Mouse (Mus musculus) lung, embryonic 16.5 days (tissue): ENCODE measurements around the gene Mef2a. TPM values are rescaled to one million over a fixed set of nuclear protein-coding genes. Genes with fewer than 3 reads are reported as not detected.

Source experiments
- ATAC-seq: fragments of 200-750 bp; cut with Nextera tagmentation; 2 replicates; pipeline ENCODE4 v1.8.0; 2017; ENCODE audit warnings: low read depth, mild to moderate bottlenecking, moderate library complexity
- H3K27ac ChIP-seq: fragments of 300-500 bp; sonication (generic); 2 replicates; pipeline ENCODE4 v1.5.1; 2014; ENCODE audit warnings: mild to moderate bottlenecking, control low read depth, low read length
- H3K27me3 ChIP-seq: fragments of 300-500 bp; sonication (generic); 2 replicates; pipeline ENCODE4 v1.6.1; 2014; ENCODE audit warnings: low read depth, low read length, mixed read lengths; ENCODE audit not compliant: control insufficient read depth, insufficient read depth
- H3K36me3 ChIP-seq: fragments of 300-500 bp; sonication (generic); 2 replicates; pipeline ENCODE4 v1.6.1; 2014; ENCODE audit warnings: low read length; ENCODE audit not compliant: control insufficient read depth, insufficient read depth
- H3K4me1 ChIP-seq: fragments of 300-500 bp; sonication (generic); replicated peaks from 2 replicates; pipeline ENCODE4 v1.6.1; 2014; ENCODE audit warnings: low read length, mixed read lengths; ENCODE audit not compliant: control insufficient read depth, insufficient read depth
- H3K4me2 ChIP-seq: fragments of 300-500 bp; sonication (generic); 2 replicates; pipeline ENCODE4 v1.6.1; 2014; ENCODE audit warnings: low read depth, low read length, control low read depth
- H3K4me3 ChIP-seq: fragments of 300-500 bp; sonication (generic); 2 replicates; pipeline ENCODE4 v1.5.1; 2014; ENCODE audit warnings: mild to moderate bottlenecking, low read length, control low read depth
- H3K9ac ChIP-seq: fragments of 300-500 bp; sonication (generic); 2 replicates; pipeline ENCODE4 v1.6.1; 2014; ENCODE audit warnings: low read length, control low read depth
- H3K9me3 ChIP-seq: fragments of 300-500 bp; sonication (generic); 2 replicates; pipeline ENCODE4 v1.6.1; 2016; ENCODE audit warnings: low read length; ENCODE audit not compliant: control insufficient read depth
- WGBS: fragments of 180-500 bp; shearing (Covaris S2); extraction: QIAGEN DNeasy Blood & Tissue Kit; methylation state at CpG from one replicate; pipeline ENCODE4 v1.1.7; 2014; 5-methylcytosine and 5-hydroxymethylcytosine counted together
- polyA plus RNA-seq: library from polyadenylated mRNA; unstranded; fragments of >200 nt; fragmentation: Nextera tagmentation; extraction: Ambion mirVana; gene quantifications from 2 replicates; pipeline ENCODE4 v1.2.1, GENCODE M21; 2015

The Mef2a gene
- polyA plus RNA-seq, 1 experiment from 2014 or later: 65.2 TPM

DNA sequence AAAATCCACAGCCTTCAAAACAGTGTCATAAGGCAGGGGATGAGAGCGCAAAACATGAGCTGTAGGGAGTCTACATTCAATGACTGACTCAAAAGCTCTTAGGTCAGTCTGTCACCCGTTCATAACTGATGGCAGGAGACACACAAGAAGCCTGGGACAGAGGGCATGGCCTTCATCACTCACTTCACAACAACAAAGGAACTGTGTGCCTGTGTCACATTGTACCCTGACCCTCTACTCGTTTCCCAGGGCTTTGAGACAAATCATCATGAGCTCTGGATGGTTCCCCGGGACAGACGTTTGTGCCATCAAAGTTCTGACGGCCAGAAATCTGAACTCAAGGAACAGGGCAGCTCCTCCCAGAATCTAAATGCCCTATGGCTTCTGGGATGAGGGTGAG, 161.3 kb downstream of the Mef2a start:
- no peaks in the 10 kb centered on the region for H3K4me1 ChIP-seq
- no peak overlapping the region for H3K4me2 ChIP-seq
- WGBS: 46% methylated on average over 6 of the region's 6 CpGs
- no peaks in the 10 kb centered on the region for H3K27me3 ChIP-seq
- H3K9ac ChIP-seq: no peak overlapping the region
- H3K36me3 ChIP-seq: no peaks in the 10 kb centered on the region
- H3K9me3 ChIP-seq: no peaks in the 10 kb centered on the region
- H3K4me3 ChIP-seq: no peak overlapping the region
- H3K27ac ChIP-seq: no peak overlapping the region
- no peak for ATAC-seq

DNA sequence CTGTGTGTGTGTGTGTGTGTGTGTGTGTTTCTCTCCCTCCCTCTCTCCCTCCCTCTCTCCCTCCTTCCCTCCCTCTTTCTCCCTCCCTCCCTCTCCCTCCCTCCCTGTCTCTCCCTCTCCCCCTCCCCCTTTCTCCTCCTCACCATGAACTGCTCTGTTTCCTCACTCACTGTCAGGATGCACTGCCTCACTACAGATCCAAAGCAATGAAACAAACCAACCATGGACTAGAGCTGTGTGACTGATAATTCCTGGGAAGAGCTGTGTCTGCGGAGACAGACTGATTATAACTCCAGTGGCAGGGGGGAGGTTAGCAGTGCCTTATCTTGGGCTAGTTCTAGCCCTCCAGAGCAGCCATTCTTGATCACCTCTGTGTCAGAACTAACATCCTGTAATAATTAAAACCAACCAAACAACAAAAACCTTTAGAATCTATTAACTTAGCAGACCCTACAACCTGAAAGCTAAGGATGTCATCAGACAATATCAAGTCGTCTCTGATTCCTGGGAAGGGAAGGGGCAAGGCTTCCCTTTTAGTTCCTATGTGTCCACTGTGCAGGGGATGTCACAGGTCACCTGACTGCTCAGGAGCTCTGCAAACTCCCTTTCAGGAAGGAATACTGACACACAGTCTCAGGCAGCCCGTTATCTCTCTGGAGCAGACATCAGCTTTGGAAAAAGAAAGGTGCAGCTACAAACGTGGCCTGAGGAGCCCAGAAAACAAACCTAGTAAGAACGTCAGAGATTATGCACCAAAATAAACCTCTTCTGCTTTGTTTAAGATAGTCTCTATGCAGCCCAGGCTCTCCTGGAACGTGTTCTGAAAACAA, 162.4 kb downstream of the Mef2a start:
- no peaks in the 10 kb centered on the region for H3K36me3 ChIP-seq
- no peak overlapping the region for H3K9ac ChIP-seq
- ATAC-seq: no peak
- H3K4me2 ChIP-seq: no peak overlapping the region
- no peak overlapping the region for H3K27ac ChIP-seq
- no peak overlapping the region for H3K4me3 ChIP-seq
- no peaks in the 10 kb centered on the region for H3K27me3 ChIP-seq
- H3K4me1 ChIP-seq: no peaks in the 10 kb centered on the region
- WGBS: 41% methylated on average over 6 of the region's 6 CpGs
- no peaks in the 10 kb centered on the region for H3K9me3 ChIP-seq

DNA sequence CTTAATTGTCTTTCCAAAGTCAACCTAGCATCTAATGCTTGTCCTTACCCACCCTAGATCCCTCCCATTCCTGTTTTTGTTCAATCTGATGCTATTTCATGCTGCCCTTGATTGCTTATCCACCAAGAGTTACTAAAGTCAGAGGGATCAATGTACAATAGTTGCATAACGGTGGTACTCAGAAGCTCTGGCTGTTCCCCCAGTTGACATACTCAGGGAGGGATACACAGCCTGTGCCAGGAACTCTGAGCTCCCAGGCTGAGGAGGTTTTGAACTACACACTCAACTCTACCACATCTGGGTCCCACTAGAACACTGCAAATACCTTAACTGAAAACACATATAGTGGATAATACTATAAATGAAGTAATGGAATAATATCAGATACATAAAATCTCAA, 164.3 kb downstream of the Mef2a start:
- Histone ChIP-seq H3K9ac (no peak overlapping the region), H3K27me3 (no peaks in the 10 kb centered on the region), H3K4me2 (no peak overlapping the region), H3K4me1 (no peaks in the 10 kb centered on the region), H3K27ac (no peak overlapping the region), H3K9me3 (no peaks in the 10 kb centered on the region), H3K36me3 (no peaks in the 10 kb centered on the region), H3K4me3 (no peak overlapping the region)
- WGBS: 80% methylated on average over 1 of the region's 1 CpGs
- ATAC-seq: no peak

DNA sequence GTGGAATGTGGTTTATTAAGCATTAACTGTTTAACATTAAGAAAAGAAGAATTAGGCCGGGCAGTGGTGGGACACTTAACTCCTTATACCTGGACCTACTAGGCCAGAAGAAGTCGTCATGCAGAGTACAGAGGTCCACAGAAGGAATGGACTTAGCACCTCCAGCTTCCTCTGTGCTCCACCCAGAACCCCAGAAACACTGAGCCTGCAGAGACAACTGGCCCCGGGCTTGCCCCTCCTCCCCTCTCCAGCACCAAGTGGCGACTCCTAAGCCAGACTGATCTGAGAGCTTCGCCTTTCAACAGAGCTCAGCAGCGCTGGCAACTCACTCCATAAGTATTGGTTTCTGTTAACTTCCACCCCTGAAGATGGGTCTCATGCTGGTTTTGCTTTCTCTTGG, 165.0 kb downstream of the Mef2a start:
- no peaks in the 10 kb centered on the region for H3K27me3 ChIP-seq
- no peak overlapping the region for H3K4me2 ChIP-seq
- no peak for ATAC-seq
- no peak overlapping the region for H3K27ac ChIP-seq
- H3K4me1 ChIP-seq: no peaks in the 10 kb centered on the region
- WGBS: 24% methylated on average over 6 of the region's 6 CpGs
- no peaks in the 10 kb centered on the region for H3K36me3 ChIP-seq
- H3K9me3 ChIP-seq: no peaks in the 10 kb centered on the region
- H3K4me3 ChIP-seq: no peak overlapping the region
- H3K9ac ChIP-seq: no peak overlapping the region

DNA sequence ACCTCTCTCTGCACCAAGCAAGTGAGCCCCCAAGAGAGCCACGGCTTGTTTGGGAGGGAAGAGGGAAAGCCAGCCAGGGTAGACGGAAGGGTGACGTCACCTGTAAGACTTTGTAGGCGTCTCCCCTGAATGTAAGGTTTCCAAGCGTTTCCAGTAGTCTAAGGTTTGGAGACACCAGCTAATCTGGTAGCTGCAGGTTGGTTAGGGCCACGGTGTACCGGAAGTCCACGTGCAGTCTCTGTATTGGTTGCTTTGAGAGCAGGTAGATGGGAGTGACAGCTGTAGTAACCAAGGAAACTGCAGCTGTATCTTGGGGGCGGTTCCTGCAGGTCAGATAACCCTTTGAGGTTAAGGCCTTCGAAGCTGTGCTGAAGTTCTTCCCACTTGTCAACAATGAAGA, 166.2 kb downstream of the Mef2a start:
- H3K4me1 ChIP-seq: no peaks in the 10 kb centered on the region
- H3K4me3 ChIP-seq: no peak overlapping the region
- ATAC-seq: no peak
- no peak overlapping the region for H3K27ac ChIP-seq
- no peaks in the 10 kb centered on the region for H3K9me3 ChIP-seq
- no peak overlapping the region for H3K9ac ChIP-seq
- WGBS: 67% methylated on average over 10 of the region's 10 CpGs
- H3K27me3 ChIP-seq: no peaks in the 10 kb centered on the region
- no peaks in the 10 kb centered on the region for H3K36me3 ChIP-seq
- H3K4me2 ChIP-seq: no peak overlapping the region

DNA sequence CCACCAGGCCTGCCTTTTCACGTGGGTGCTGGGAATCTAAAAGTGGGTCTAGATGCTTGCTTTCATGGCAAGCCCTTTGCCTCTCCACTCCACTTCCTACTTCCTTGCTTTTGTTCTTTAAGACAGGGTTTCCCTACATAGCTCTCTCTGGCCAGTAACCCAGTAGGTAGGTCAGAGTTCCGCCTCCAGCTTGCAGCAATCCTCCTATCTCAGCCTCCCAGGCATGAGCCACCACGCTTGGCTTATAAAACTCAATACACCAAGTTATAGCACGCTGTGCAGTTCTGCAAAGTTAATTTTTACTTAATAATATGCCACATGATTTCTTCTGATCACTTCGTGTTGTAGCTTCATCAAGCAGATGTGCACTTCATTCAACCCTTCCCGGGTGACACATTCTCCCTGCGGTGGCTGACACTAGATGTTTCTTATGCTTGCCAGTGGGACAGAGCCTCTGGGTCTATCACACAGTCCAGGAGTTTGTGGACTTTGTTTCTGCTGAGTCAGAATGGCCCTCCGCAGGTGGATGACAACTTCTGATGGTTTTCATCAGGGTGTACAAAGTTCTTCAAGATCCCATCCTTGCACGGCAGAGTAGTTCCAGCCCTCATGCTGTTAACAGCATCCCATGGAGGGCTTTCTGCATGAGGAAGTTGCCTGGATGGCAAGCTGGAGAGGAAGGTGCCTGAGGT, 166.8 kb downstream of the Mef2a start:
- Histone ChIP-seq H3K27ac (no peak overlapping the region), H3K27me3 (no peaks in the 10 kb centered on the region), H3K9me3 (no peaks in the 10 kb centered on the region), H3K4me2 (no peak overlapping the region), H3K9ac (no peak overlapping the region), H3K4me1 (no peaks in the 10 kb centered on the region), H3K36me3 (no peaks in the 10 kb centered on the region), H3K4me3 (no peak overlapping the region)
- ATAC-seq: no peak
- WGBS: 81% methylated on average over 9 of the region's 9 CpGs

DNA sequence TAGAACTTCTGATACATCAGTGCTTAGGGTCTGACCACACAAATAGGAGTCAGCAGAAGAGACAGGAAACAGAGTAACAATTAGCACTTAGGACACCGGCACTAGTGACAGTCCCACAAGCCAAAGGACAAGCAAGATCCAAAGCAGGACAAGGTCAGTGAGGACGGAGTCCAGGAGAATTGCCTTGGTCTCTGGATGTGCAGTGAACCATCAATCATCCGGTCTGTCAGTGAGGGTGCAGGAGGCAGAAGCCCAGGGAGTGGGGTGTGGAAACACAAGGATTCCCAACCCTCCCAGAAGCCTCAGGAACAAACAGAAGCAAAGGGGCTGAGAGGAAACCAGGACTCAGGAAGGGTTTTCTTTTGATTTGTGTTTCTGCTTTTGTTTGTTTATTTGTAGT, 169.0 kb downstream of the Mef2a start:
- WGBS: 56% methylated on average over 3 of the region's 3 CpGs
- ATAC-seq: no peak
- no peaks in the 10 kb centered on the region for H3K9me3 ChIP-seq
- H3K27me3 ChIP-seq: no peaks in the 10 kb centered on the region
- H3K4me1 ChIP-seq: no peaks in the 10 kb centered on the region
- no peak overlapping the region for H3K9ac ChIP-seq
- H3K4me3 ChIP-seq: no peak overlapping the region
- no peak overlapping the region for H3K4me2 ChIP-seq
- H3K36me3 ChIP-seq: no peaks in the 10 kb centered on the region
- no peak overlapping the region for H3K27ac ChIP-seq

DNA sequence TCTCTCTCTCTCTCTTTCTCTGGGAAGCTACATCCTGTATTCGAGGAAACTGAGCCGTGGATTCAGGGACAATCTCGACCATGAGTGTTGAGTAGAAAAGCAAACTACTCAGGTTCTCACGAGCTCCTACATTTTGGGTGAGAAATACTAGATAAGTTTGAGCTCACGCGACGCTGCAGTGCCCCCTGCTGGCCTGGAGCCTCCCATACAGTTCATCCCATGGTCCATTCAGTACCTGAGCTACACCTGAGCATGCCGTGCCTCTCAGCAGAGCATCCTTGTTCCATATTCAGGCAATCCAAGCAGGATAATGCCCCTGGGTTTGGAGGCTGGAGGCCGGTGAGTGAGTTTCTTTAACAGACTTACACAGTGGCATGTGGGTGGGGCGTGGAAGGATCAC, 173.2 kb downstream of the Mef2a start:
- H3K9me3 ChIP-seq: no peaks in the 10 kb centered on the region
- no peak overlapping the region for H3K4me3 ChIP-seq
- 11% methylated on average over 10 of the region's 10 CpGs for WGBS
- H3K27ac ChIP-seq: no peak overlapping the region
- H3K36me3 ChIP-seq: no peaks in the 10 kb centered on the region
- peak; percentile 43; the same call in 1 of the 2 replicates for ATAC-seq
- H3K4me1 ChIP-seq: no peaks in the 10 kb centered on the region
- no peaks in the 10 kb centered on the region for H3K27me3 ChIP-seq
- no peak overlapping the region for H3K9ac ChIP-seq
- H3K4me2 ChIP-seq: no peak overlapping the region; the same call in 1 of the 2 replicates

DNA sequence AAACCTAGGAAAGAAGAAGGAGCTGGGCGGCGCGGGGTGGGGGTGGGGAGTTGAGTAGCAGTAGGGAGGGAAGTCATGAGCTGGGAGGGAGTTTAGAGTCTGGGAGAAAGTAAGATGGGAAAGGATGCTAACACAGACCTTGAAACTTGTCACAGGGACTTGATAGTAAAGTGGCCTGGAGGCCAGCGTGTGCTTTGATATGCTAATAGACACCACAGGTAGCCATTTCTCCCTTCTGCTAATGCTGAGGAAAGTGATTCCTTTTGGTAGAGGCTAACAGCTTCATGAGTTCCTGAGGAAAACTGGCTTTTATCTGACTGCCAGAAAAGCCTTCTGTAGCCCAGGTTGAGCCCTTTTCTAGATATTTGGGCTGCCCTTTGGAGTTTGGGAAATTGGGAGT, 188.9 kb downstream of the Mef2a start:
- no peaks in the 10 kb centered on the region for H3K9me3 ChIP-seq
- no peak for ATAC-seq
- no peaks in the 10 kb centered on the region for H3K4me1 ChIP-seq
- no peak overlapping the region for H3K4me3 ChIP-seq
- H3K36me3 ChIP-seq: no peaks in the 10 kb centered on the region
- H3K27ac ChIP-seq: no peak overlapping the region
- WGBS: 26% methylated on average over 4 of the region's 4 CpGs
- no peak overlapping the region for H3K9ac ChIP-seq
- H3K27me3 ChIP-seq: no peaks in the 10 kb centered on the region
- H3K4me2 ChIP-seq: no peak overlapping the region
